Mouse (Mus musculus) C3H10T1/2 (cell line): ENCODE results near the gene Senp6. TPM values are rescaled to one million over a fixed set of nuclear protein-coding genes. Genes with fewer than 3 reads are reported as not detected.

Source experiments
- polyA plus RNA-seq, 2 experiments: library from polyadenylated mRNA; unstranded; fragments of >200 nt; fragmentation: generic; extraction: Trizol; gene quantifications; one replicate each; pipeline ENCODE4 v1.2.1; 2012; ENCODE audit warnings: missing spikeins in 2 of 2

Gene Senp6
- polyA plus RNA-seq = 10 to 100 TPM in 1 of 2 experiments, 1 to 10 TPM in 1; 1.5 to 13.4 TPM

DNA sequence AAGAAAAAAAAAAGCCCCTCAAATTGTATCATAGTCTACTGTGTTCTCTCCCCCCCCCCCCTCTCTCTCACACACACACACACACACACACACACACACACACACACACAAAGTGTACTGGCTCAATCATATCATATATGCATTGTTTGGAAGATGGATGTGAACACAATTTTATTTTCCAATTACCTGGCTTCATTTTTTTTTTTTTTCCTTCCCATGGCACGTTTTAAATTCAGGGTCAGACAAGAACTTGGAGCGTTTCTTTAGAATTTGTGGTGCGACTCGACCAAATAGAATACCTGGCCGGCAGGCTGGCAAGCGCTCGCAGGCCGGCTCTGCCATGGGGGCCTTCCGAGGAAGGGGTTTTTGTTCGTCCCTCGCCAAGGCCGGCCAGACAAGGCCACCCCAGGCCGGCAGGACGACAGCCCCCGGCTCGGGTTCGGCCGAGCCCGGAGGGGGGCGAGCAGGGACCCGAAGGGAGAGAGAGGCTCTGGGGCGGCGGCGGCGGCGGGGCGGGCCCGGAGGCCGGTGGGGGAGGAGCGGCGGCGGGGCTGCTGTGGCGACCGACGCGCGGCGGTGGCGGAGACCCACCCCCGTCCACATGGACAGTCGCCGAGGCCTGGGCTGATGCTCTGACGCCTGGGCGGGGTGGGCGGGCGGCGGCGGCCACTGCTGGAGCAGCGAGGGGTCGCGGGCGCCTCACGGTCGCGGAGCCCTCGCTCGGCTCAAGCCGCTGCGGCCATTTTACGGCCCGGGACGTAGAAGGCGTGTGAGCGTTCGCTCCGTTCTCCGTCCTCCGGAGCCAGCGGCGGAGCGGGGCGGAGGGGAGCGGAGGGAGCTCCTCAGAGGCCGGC lies at the start of gene Senp6:
Senp6 (plus strand) TSS at position 537 of the 854 bp plus-strand sequence.

DNA sequence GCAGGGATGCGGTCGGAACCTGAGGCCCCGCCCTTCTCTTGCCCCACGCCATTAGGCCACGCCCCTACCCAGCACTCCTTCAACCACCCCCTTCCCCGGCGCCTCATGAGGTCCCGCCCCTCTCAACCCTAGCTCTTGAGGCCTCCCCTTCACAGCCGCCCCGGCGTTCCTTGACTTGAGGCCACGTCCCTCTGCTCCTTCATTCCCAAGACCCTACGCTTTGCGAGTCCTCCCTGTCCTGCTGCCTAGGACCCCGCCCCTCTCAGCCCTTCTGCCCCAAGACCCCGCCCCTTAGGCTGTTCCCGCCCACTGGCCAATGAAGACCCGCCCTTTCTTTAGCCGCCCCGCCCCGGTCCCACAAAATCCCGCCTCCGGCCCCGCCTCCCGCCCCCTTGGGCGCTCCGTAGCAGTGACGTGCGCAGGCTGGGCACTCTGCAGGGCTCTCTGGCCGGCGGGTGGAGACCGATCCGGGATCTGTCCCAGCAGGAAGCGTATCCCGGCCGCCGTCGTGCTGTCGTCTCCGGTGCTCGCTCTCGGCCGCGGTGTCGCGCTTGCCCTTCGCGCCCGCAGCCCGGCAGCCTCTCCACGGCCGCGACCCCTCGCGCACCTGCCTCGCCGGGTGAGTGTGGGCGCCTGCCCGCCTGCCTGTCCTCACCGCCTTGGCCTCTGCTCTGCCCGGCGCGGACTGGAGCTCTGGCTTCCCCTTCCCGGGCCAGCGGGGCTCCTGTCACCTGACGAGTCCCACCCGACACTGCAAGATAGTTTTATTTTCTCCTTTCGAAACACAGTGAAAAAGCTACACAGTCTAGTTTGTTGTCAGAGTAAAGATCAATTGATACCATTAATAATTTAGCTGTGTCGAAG lies 98.1 kb downstream of the Senp6 start, which contains the start of gene Myo6:
Myo6 (plus strand) TSS at position 421 of the 864 bp plus-strand sequence.

Other genes starting within 250 kb of the Senp6 start
- gene Filip1, start 54.1 kb upstream of the Senp6 start, polyA plus RNA-seq = not detected
- gene Myo6, start 98.1 kb downstream of the Senp6 start, polyA plus RNA-seq = 1 to 10 TPM in 1 of 2 experiments, under 1 TPM in 1; 0.68 to 4.9 TPM